Mouse (Mus musculus): Measurements from ENCODE around the gene 1110004F10Rik.
A peak's percentile ranks its signal among the peaks of the same experiment; 100 is the strongest.

The 1110004F10Rik gene

GRCm38 (mm10) chr7:116093466-116093850, 54.3 kb downstream of the 1110004F10Rik start:
- no peak for DNase-seq

GRCm38 (mm10) chr7:116099952-116100528, 60.8 kb downstream of the 1110004F10Rik start:
- DNase-seq: no peak

GRCm38 (mm10) chr7:116103091-116103490, 63.9 kb downstream of the 1110004F10Rik start:
- DNase-seq: no peak

- DNase-seq: no peak
Measured at GRCm38 (mm10) chr7:116110661-116111060, 71.5 kb downstream of the 1110004F10Rik start.

GRCm38 (mm10) chr7:116111546-116111945, 72.3 kb downstream of the 1110004F10Rik start:
- no peak for DNase-seq

GRCm38 (mm10) chr7:116115216-116115930, 76.2 kb downstream of the 1110004F10Rik start:
- no peak for DNase-seq

- DNase-seq: no peak
Measured at GRCm38 (mm10) chr7:116115991-116116390, 76.8 kb downstream of the 1110004F10Rik start.

GRCm38 (mm10) chr7:116119306-116119857, 80.2 kb downstream of the 1110004F10Rik start:
- DNase-seq: no peak

GRCm38 (mm10) chr7:116120737-116121136, 81.5 kb downstream of the 1110004F10Rik start:
- DNase-seq: no peak

GRCm38 (mm10) chr7:116121202-116121601, 82.0 kb downstream of the 1110004F10Rik start:
- DNase-seq: no peak

- no peak for DNase-seq
Measured at GRCm38 (mm10) chr7:116122981-116123596, 83.9 kb downstream of the 1110004F10Rik start.

- DNase-seq: no peak
Measured at GRCm38 (mm10) chr7:116123597-116123985, 84.4 kb downstream of the 1110004F10Rik start.

GRCm38 (mm10) chr7:116124057-116124456, 84.9 kb downstream of the 1110004F10Rik start:
- DNase-seq: no peak

GRCm38 (mm10) chr7:116125671-116126070, 86.5 kb downstream of the 1110004F10Rik start:
- DNase-seq: no peak

- DNase-seq: no peak
Measured at GRCm38 (mm10) chr7:116127052-116127451, 87.9 kb downstream of the 1110004F10Rik start.

- DNase-seq: no peak
Measured at GRCm38 (mm10) chr7:116128286-116128685, 89.1 kb downstream of the 1110004F10Rik start.

- no peak for DNase-seq
Measured at GRCm38 (mm10) chr7:116129374-116129773, 90.2 kb downstream of the 1110004F10Rik start.

- no peak for DNase-seq
Measured at GRCm38 (mm10) chr7:116131390-116131789, 92.2 kb downstream of the 1110004F10Rik start.

GRCm38 (mm10) chr7:116132078-116132477, 92.9 kb downstream of the 1110004F10Rik start:
- DNase-seq: peak; percentile 11 to 35

GRCm38 (mm10) chr7:116134413-116135292, 95.5 kb downstream of the 1110004F10Rik start:
- no peak for DNase-seq

- DNase-seq: no peak
Measured at GRCm38 (mm10) chr7:116137149-116137548, 98.0 kb downstream of the 1110004F10Rik start.

GRCm38 (mm10) chr7:116137671-116138070, 98.5 kb downstream of the 1110004F10Rik start:
- no peak for DNase-seq

GRCm38 (mm10) chr7:116145030-116145429, 105.8 kb downstream of the 1110004F10Rik start:
- no peak for DNase-seq

Data from thymus, adult 18-20 months (tissue).